Mouse (Mus musculus): ENCODE measurements around the gene Plekha4. TPM values are rescaled to one million over a fixed set of nuclear protein-coding genes. Genes with fewer than 3 reads are reported as not detected.
A peak's percentile ranks its signal among the peaks of the same experiment; 100 is the strongest.

Gene Plekha4
- polyA plus RNA-seq, 1 experiment: 12.3 TPM

DNA sequence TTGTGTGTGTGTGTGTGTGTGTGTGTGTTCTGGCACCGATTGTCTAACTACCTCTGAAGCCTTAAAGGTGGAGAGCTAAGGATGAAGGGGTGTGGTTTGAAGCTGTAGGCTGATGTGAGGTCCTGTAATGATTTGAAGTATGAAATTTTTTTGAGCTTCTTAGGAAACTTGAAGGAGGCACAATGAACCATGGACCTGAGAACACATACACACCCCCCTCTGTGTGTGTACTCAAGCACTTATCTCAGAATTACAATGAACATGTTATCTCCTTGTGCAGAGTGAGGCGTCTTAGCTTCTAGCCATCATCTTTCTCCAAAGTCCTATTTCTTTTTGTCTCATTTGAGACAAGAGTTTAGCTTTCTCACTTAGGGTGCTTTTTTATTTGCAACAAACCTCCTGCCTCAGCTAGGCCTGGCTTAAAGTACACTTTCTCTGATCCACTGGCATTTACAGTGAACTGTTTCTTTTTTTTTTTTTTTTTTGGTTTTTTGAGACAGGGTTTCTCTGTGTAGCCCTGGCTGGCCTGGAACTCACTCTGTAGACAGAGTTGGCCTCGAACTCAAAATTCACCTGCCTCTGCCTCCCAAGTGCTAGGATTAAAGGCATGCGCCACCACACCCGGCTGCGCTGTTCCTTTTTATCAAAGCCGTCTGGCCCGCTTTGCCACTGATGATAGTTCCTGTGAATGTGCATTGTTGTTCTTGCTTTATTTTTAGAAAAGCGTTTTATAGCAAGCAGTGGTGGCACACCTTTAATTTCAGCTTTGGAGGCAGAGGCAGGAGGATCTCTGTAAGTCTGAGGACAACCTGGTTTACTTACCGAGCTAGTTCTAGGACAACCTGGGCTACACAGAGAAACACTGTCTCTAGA lies 42.7 kb downstream of the Plekha4 start:
- DNase-seq: no peak
- Histone ChIP-seq H3K4me3 (ENCODE audit: control insufficient read depth, insufficient read depth, low read length) (no peak overlapping the region), H3K4me1 (replicated peaks; ENCODE audit: control insufficient read depth, insufficient read depth, low read length) (peaks cover 45% of the 10 kb centered on the region), H3K27me3 (ENCODE audit: control insufficient read depth, insufficient read depth, low read length) (no peaks in the 10 kb centered on the region), H3K27ac (ENCODE audit: control insufficient read depth, insufficient read depth, low read length) (no peak overlapping the region), H3K36me3 (ENCODE audit: control insufficient read depth, insufficient read depth, low read length) (no peaks in the 10 kb centered on the region)
- TF ChIP-seq CTCF (IDR thresholded peaks at IDR 0.05; ENCODE audit: borderline replicate concordance, control insufficient read depth, extremely low read depth, insufficient read depth, low read length, poor library complexity) (no peak), POLR2A (IDR thresholded peaks at IDR 0.05; ENCODE audit: control insufficient read depth, extremely low read depth, insufficient read depth, low read length, poor library complexity) (no peak)
- WGBS: 81% methylated on average over 10 of the region's 10 CpGs

DNA sequence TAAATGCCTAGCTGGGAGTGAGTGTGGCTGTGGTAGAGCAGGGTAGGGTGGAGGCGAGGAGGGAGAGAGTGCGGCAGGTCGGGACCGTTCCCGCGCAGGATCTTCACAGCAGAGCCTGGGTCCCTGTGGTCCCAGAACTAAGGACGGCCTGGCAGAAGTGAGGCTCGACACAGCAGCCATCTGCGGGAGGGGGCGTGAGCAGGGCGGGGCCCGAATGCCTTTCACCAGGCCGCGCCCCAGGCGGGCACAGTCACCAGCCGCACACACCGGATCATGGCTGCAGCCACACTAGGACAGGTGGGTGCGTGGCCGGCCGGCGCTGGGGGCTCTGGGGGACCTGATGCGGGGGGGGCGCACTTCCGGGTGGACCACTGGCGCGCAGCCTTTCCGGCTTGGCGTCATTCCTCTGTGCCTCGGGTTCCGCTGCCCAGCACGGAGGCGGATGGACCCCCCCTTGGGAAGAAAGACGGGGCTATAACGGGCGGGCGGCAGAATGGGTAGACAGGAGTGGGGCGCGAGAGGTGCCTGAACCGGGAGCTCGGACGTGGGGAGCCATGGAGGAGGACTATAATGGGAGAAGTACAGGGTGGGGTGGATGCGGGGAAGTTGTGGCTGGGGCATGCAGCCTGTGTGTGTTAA lies 44.1 kb downstream of the Plekha4 start, which contains the start of gene Bcat2:
Gene Bcat2, plus strand, starts transcription at position 51 of the 639 bp plus-strand sequence.
- no peak for TF ChIP-seq POLR2A (IDR thresholded peaks at IDR 0.05; ENCODE audit: control insufficient read depth, extremely low read depth, insufficient read depth, low read length, poor library complexity)
- no peak for TF ChIP-seq CTCF (IDR thresholded peaks at IDR 0.05; ENCODE audit: borderline replicate concordance, control insufficient read depth, extremely low read depth, insufficient read depth, low read length, poor library complexity)
- H3K4me1 ChIP-seq (replicated peaks; ENCODE audit: control insufficient read depth, insufficient read depth, low read length): peaks cover 58% of the 10 kb centered on the region
- H3K4me3 ChIP-seq (ENCODE audit: control insufficient read depth, insufficient read depth, low read length): peak within 1 kb of the TSS; percentile 83
- peaks cover under 1% of the 10 kb centered on the region for H3K36me3 ChIP-seq (ENCODE audit: control insufficient read depth, insufficient read depth, low read length)
- H3K27ac ChIP-seq (ENCODE audit: control insufficient read depth, insufficient read depth, low read length): peak within 1 kb of the TSS; percentile 43
- peak; percentile 77 for DNase-seq
- H3K27me3 ChIP-seq (ENCODE audit: control insufficient read depth, insufficient read depth, low read length): no peaks in the 10 kb centered on the region
- WGBS: 1% methylated on average over 42 of the region's 42 CpGs

DNA sequence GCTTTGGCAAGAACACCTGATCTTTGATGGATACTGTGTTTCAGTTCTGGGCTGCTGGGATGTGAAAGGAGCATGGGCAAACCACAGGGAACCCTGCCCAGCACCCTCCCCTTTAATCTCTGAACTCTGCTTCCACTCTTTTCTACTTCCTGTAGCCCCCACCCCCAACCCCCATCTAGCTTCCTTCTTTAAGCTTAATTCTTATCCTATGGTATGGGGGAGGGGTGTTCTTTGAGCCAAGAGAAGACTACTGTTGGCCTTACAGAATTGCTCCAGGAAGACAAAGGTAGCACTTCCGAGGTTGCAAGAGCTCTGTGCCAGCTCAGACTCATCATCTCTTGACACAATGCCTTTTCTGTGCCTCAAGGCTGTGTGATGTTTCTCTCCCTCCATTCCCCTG lies 45.8 kb downstream of the Plekha4 start:
- Histone ChIP-seq H3K4me3 (ENCODE audit: control insufficient read depth, insufficient read depth, low read length) (no peak overlapping the region), H3K4me1 (replicated peaks; ENCODE audit: control insufficient read depth, insufficient read depth, low read length) (peaks cover 59% of the 10 kb centered on the region), H3K27ac (ENCODE audit: control insufficient read depth, insufficient read depth, low read length) (peak overlapping the region; percentile 92), H3K27me3 (ENCODE audit: control insufficient read depth, insufficient read depth, low read length) (no peaks in the 10 kb centered on the region), H3K36me3 (ENCODE audit: control insufficient read depth, insufficient read depth, low read length) (peaks cover 18% of the 10 kb centered on the region)
- TF ChIP-seq POLR2A (IDR thresholded peaks at IDR 0.05; ENCODE audit: control insufficient read depth, extremely low read depth, insufficient read depth, low read length, poor library complexity): no peak
- TF ChIP-seq CTCF (IDR thresholded peaks at IDR 0.05; ENCODE audit: borderline replicate concordance, control insufficient read depth, extremely low read depth, insufficient read depth, low read length, poor library complexity): no peak
- 10% methylated on average over 1 of the region's 1 CpGs for WGBS
- DNase-seq: peak; percentile 33

DNA sequence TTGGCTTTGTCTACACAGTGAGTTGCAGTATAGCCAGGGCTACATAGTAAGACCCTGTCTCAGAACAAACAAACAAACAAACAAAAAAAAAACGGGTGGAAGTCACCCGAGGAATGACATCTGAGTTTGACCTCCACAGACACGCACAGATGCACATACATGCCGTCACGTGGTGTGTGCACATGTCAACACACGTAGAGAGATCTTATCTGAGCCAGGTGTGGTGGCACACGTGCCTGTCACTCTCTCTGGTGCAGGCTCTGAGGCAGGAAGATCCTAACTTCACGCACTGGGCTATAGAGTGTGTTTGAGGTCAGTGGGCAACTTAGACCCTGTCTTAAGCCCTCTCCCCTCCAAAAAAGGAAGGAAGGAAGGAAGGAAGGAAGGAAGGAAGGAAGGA lies 47.8 kb downstream of the Plekha4 start:
- WGBS: 12% methylated on average over 8 of the region's 8 CpGs
- no peak overlapping the region for H3K4me3 ChIP-seq (ENCODE audit: control insufficient read depth, insufficient read depth, low read length)
- peaks cover 49% of the 10 kb centered on the region for H3K4me1 ChIP-seq (replicated peaks; ENCODE audit: control insufficient read depth, insufficient read depth, low read length)
- H3K27me3 ChIP-seq (ENCODE audit: control insufficient read depth, insufficient read depth, low read length): no peaks in the 10 kb centered on the region
- peaks cover 24% of the 10 kb centered on the region for H3K36me3 ChIP-seq (ENCODE audit: control insufficient read depth, insufficient read depth, low read length)
- H3K27ac ChIP-seq (ENCODE audit: control insufficient read depth, insufficient read depth, low read length): peak overlapping the region; percentile 92
- TF ChIP-seq POLR2A (IDR thresholded peaks at IDR 0.05; ENCODE audit: control insufficient read depth, extremely low read depth, insufficient read depth, low read length, poor library complexity) (no peak), CTCF (IDR thresholded peaks at IDR 0.05; ENCODE audit: borderline replicate concordance, control insufficient read depth, extremely low read depth, insufficient read depth, low read length, poor library complexity) (no peak)
- peak; percentile 74 for DNase-seq

DNA sequence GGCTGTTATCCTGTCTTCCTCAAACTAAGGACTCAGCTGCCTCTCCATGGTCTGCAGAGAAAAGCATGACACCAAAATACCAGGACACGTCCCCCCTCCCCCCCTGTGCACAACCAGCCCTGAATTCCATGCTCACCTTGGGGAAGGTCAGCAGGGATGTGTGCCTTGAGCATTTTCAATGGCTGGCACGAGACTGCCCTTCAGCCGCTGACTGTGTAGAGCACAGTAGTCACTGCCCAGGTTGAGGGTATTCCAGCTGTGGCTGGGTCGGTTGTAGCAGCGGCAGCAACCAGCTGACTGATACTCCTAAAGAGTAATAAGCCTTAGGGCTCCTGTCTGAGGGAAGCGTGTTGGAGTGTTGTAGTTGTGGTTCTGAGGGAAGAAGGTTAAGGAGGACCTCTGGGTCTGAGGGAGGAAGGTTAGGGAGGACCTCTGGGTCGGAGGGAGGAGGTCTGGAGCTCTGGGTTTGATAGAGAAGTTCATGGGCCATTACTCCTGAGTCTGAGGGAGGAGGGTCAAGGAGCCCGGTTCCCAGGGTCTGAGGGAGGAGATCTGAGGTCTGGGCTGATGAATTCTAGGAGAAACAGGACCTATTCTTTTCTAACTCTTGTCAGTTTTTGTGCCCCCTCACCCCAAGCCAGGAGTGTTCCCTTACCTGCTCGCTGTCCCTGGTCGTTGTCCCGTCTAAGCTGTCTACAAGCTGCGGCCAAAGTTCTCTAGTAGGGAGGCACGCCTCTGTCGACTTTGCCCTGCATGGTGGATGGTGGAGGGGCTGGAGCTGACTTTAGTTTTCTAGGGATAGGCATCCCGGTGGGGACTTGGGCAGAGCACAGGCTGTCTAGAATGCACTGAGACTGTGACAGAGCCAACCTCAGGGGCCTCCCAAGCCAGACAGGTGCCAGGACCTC lies 48.6 kb downstream of the Plekha4 start:
- no peak for DNase-seq
- no peak for TF ChIP-seq CTCF (IDR thresholded peaks at IDR 0.05; ENCODE audit: borderline replicate concordance, control insufficient read depth, extremely low read depth, insufficient read depth, low read length, poor library complexity)
- TF ChIP-seq POLR2A (IDR thresholded peaks at IDR 0.05; ENCODE audit: control insufficient read depth, extremely low read depth, insufficient read depth, low read length, poor library complexity): no peak
- no peak overlapping the region for H3K4me3 ChIP-seq (ENCODE audit: control insufficient read depth, insufficient read depth, low read length)
- no peaks in the 10 kb centered on the region for H3K27me3 ChIP-seq (ENCODE audit: control insufficient read depth, insufficient read depth, low read length)
- H3K4me1 ChIP-seq (replicated peaks; ENCODE audit: control insufficient read depth, insufficient read depth, low read length): peaks cover 47% of the 10 kb centered on the region
- H3K36me3 ChIP-seq (ENCODE audit: control insufficient read depth, insufficient read depth, low read length): peaks cover 24% of the 10 kb centered on the region
- WGBS: 93% methylated on average over 15 of the region's 15 CpGs
- peak overlapping the region; percentile 40; the same call in 1 of the 2 replicates for H3K27ac ChIP-seq (ENCODE audit: control insufficient read depth, insufficient read depth, low read length)

DNA sequence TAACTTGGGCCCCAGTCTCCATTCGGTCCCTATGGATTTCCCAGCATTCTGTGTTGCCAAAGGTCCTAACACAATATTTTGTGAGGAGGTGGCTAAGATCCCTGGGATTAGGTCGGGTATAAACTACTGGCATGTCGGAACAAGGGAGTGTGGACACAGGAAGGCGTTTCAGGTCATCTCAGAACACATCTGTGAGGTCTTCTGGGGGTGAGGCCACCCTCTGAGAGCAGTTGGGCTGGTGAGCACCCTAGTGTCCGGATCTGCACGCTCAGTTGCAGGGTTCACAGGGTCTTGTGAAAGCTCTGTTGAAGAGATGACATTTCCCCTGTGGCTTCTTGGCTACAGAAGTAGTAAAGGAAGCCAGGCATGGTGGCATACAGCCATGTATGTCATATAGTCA lies 59.8 kb downstream of the Plekha4 start:
- H3K4me1 ChIP-seq (replicated peaks; ENCODE audit: control insufficient read depth, insufficient read depth, low read length): peaks cover 4% of the 10 kb centered on the region
- DNase-seq: no peak
- H3K27me3 ChIP-seq (ENCODE audit: control insufficient read depth, insufficient read depth, low read length): no peaks in the 10 kb centered on the region
- no peak overlapping the region for H3K27ac ChIP-seq (ENCODE audit: control insufficient read depth, insufficient read depth, low read length)
- no peak for TF ChIP-seq CTCF (IDR thresholded peaks at IDR 0.05; ENCODE audit: borderline replicate concordance, control insufficient read depth, extremely low read depth, insufficient read depth, low read length, poor library complexity)
- 97% methylated on average over 6 of the region's 6 CpGs for WGBS
- H3K4me3 ChIP-seq (ENCODE audit: control insufficient read depth, insufficient read depth, low read length): no peak overlapping the region
- peaks cover 40% of the 10 kb centered on the region for H3K36me3 ChIP-seq (ENCODE audit: control insufficient read depth, insufficient read depth, low read length)
